ENCODE assay signal across 14 mouse cellular contexts in genomic region chr4:132529344-132529743, GRCm38 (mm10). TPM values are rescaled to one million over a fixed set of nuclear protein-coding genes. Genes with fewer than 3 reads are reported as not detected.
DNase-seq lines count a peak whose midpoint lies in the region; ATAC-seq and TF ChIP-seq lines count a peak whose summit lies in the region.
"Had no signal": no experiment of that assay in that cellular context is flagged by ENCODE, and none has a peak within 500 bp of the region (broad histone marks: within the 10 kb centered on the region; RNA-seq: fewer than 3 reads in every experiment).

No protein-coding gene starts in this region.

- H3K4me2 ChIP-seq in intestine, postnatal 0 days (replicated peaks; ENCODE audit: low read depth): no peak overlapping the region
- H3K4me2 ChIP-seq in intestine, embryonic 15.5 days (replicated peaks): no peak overlapping the region
- H3K4me2 ChIP-seq: forebrain, embryonic 12.5 days had no signal

- no peaks in the 10 kb centered on the region for H3K27me3 ChIP-seq in intestine, postnatal 0 days (replicated peaks; ENCODE audit: control insufficient read depth, insufficient read depth, low read length)
- no peaks in the 10 kb centered on the region for H3K27me3 ChIP-seq in intestine, embryonic 15.5 days (replicated peaks)
- H3K27me3 ChIP-seq: forebrain, embryonic 12.5 days had no signal

- H3K4me1 ChIP-seq in intestine, postnatal 0 days (replicated peaks; ENCODE audit: control insufficient read depth, insufficient read depth, low read length): peaks cover 11% of the 10 kb centered on the region
- H3K4me1 ChIP-seq in intestine, embryonic 15.5 days (replicated peaks): peaks cover 11% of the 10 kb centered on the region

- H3K27ac ChIP-seq in intestine, postnatal 0 days (ENCODE audit: low read depth, low read length): no peak overlapping the region
- no peak overlapping the region for H3K27ac ChIP-seq in intestine, embryonic 15.5 days
- H3K27ac ChIP-seq: forebrain, embryonic 12.5 days had no signal

- ATAC-seq in intestine, postnatal 0 days: 0 out of 2 replicates have a peak, but pooled peaks have one; percentile 5
- no peak for ATAC-seq in intestine, embryonic 15.5 days
- ATAC-seq in granulocyte monocyte progenitor cell, adult 5-6 weeks (replicated peaks; ENCODE audit: poor library complexity, severe bottlenecking): peak; percentile 44
- peak; percentile 58 for ATAC-seq in megakaryocyte, adult 5-6 weeks (ENCODE audit: poor library complexity, severe bottlenecking)

- H3K4me3 ChIP-seq in intestine, postnatal 0 days (ENCODE audit: low read depth, low read length): no peak overlapping the region
- no peak overlapping the region for H3K4me3 ChIP-seq in intestine, embryonic 15.5 days (replicated peaks)
- H3K4me3 ChIP-seq: forebrain, embryonic 12.5 days had no signal

- no peak for TF ChIP-seq CTCF in intestine, postnatal 0 days (IDR thresholded peaks at IDR 0.05; ENCODE audit: low read depth)

- WGBS in intestine, postnatal 0 days: 52% methylated on average over 4 of the region's 4 CpGs
- WGBS in intestine, embryonic 15.5 days: 75% methylated on average over 4 of the region's 4 CpGs

- H3K9ac ChIP-seq in intestine, postnatal 0 days (ENCODE audit: low read depth, low read length): no peak overlapping the region
- H3K9ac ChIP-seq in intestine, embryonic 15.5 days: no peak overlapping the region
- H3K9ac ChIP-seq: forebrain, embryonic 12.5 days had no signal

- no peaks in the 10 kb centered on the region for H3K9me3 ChIP-seq in intestine, postnatal 0 days (ENCODE audit: control insufficient read depth)
- H3K9me3 ChIP-seq in intestine, embryonic 15.5 days: no peaks in the 10 kb centered on the region
- H3K9me3 ChIP-seq: forebrain, embryonic 12.5 days had no signal

- intact Hi-C loops in left cerebral cortex, postnatal 10 days (cut with DNase I): no loop called here

- H3K36me3 ChIP-seq in intestine, postnatal 0 days (ENCODE audit: control insufficient read depth, insufficient read depth): 0 out of 2 replicates have a peak, but pooled peaks cover 7% of the 10 kb centered on the region
- H3K36me3 ChIP-seq in intestine, embryonic 15.5 days: peaks cover 13% of the 10 kb centered on the region

- peak; percentile 52 for DNase-seq in A20 (ENCODE audit: low read depth, low spot score)
- DNase-seq in left cerebral cortex, postnatal 10 days (ENCODE audit: extremely low spot score in 1 of 2, low spot score in 2 of 2): no peak
- DNase-seq in urinary bladder, postnatal 25 days (ENCODE audit: low spot score): no peak
- no peak for DNase-seq in thymus, postnatal 4 days
- DNase-seq: B cell, adult 2 months; cerebellum, adult 9-10 months; heart, postnatal 36 days; left cerebral cortex, postnatal 4 days; lung, postnatal 14 days had no signal

RNA-seq across cellular contexts. Expression of gene Atpif1, which starts 4.1 kb away (rescaled TPM):
- polyA plus RNA-seq in intestine, postnatal 0 days (2015; fragmentation: Nextera tagmentation; extraction: Ambion mirVana): 1,746 and 1,835 TPM in 2 replicates
- polyA plus RNA-seq in intestine, embryonic 15.5 days (2015; fragmentation: Nextera tagmentation; extraction: Ambion mirVana): 1,295 and 1,316 TPM in 2 replicates
- total RNA-seq in granulocyte monocyte progenitor cell, adult 5-6 weeks (2014; fragmentation: Nextera tagmentation): 781 and 857 TPM in 2 replicates
- 1,252 and 1,475 TPM in 2 replicates for total RNA-seq in granulocyte monocyte progenitor cell, adult 5-6 weeks (2017)
- total RNA-seq in megakaryocyte, adult 5-6 weeks (2015): 240 and 279 TPM in 2 replicates
- 502 and 628 TPM in 2 replicates for total RNA-seq in megakaryocyte, adult 5-6 weeks (2017)
- total RNA-seq in left cerebral cortex, postnatal 10 days (2021): 100 to 1,000 TPM; 662 to 668 TPM

RNA-seq across cellular contexts. Expression of gene Dnajc8, which starts 6.0 kb away (rescaled TPM):
- polyA plus RNA-seq in intestine, postnatal 0 days (2015; fragmentation: Nextera tagmentation; extraction: Ambion mirVana): 119 and 120 TPM in 2 replicates
- 138 and 154 TPM in 2 replicates for polyA plus RNA-seq in intestine, embryonic 15.5 days (2015; fragmentation: Nextera tagmentation; extraction: Ambion mirVana)
- 136 and 140 TPM in 2 replicates for total RNA-seq in granulocyte monocyte progenitor cell, adult 5-6 weeks (2014; fragmentation: Nextera tagmentation)
- 369 and 376 TPM in 2 replicates for total RNA-seq in granulocyte monocyte progenitor cell, adult 5-6 weeks (2017)
- total RNA-seq in megakaryocyte, adult 5-6 weeks (2015): 113 and 122 TPM in 2 replicates
- 368 and 380 TPM in 2 replicates for total RNA-seq in megakaryocyte, adult 5-6 weeks (2017)
- 10 to 100 TPM; 74.6 to 83.5 TPM for total RNA-seq in left cerebral cortex, postnatal 10 days (2021)

RNA-seq across cellular contexts. Expression of gene Sesn2, which starts 19.0 kb away (rescaled TPM):
- 17.2 and 18.0 TPM in 2 replicates for polyA plus RNA-seq in intestine, postnatal 0 days (2015; fragmentation: Nextera tagmentation; extraction: Ambion mirVana)
- polyA plus RNA-seq in intestine, embryonic 15.5 days (2015; fragmentation: Nextera tagmentation; extraction: Ambion mirVana): 10.8 and 11.2 TPM in 2 replicates
- 3.4 and 3.9 TPM in 2 replicates for total RNA-seq in granulocyte monocyte progenitor cell, adult 5-6 weeks (2014; fragmentation: Nextera tagmentation)
- total RNA-seq in granulocyte monocyte progenitor cell, adult 5-6 weeks (2017): 2.1 and 2.9 TPM in 2 replicates
- 7.4 TPM in 2 replicates for total RNA-seq in megakaryocyte, adult 5-6 weeks (2015)
- total RNA-seq in megakaryocyte, adult 5-6 weeks (2017): 5.2 and 5.6 TPM in 2 replicates
- total RNA-seq in left cerebral cortex, postnatal 10 days (2021): 10 to 100 TPM; 10.3 to 13.0 TPM

RNA-seq across cellular contexts. Expression of gene Ptafr, which starts 34.5 kb away (rescaled TPM):
- 4.7 and 5.2 TPM in 2 replicates for polyA plus RNA-seq in intestine, postnatal 0 days (2015; fragmentation: Nextera tagmentation; extraction: Ambion mirVana)
- 1.1 TPM in 2 replicates for polyA plus RNA-seq in intestine, embryonic 15.5 days (2015; fragmentation: Nextera tagmentation; extraction: Ambion mirVana)
- 2.4 TPM in 2 replicates for total RNA-seq in granulocyte monocyte progenitor cell, adult 5-6 weeks (2014; fragmentation: Nextera tagmentation)
- 1.2 and 1.4 TPM in 2 replicates for total RNA-seq in granulocyte monocyte progenitor cell, adult 5-6 weeks (2017)
- 19.6 and 20.6 TPM in 2 replicates for total RNA-seq in megakaryocyte, adult 5-6 weeks (2015)
- total RNA-seq in megakaryocyte, adult 5-6 weeks (2017): 38.9 and 40.8 TPM in 2 replicates
- 1 to 10 TPM; 1.3 to 1.6 TPM for total RNA-seq in left cerebral cortex, postnatal 10 days (2021)
